Mouse (Mus musculus) E14TG2a.4 (cell line): Measurements from ENCODE around the gene Nme6.

ENCODE experiments used
- H3K27me3 ChIP-seq: 2 replicates; pipeline ENCODE4 v1.6.1; 2014; ENCODE audit warnings: low read length, control low read depth; ENCODE audit not compliant: insufficient read depth
- H3K36me3 ChIP-seq: 2 replicates; pipeline ENCODE4 v1.6.1; 2014; ENCODE audit warnings: low read length, control low read depth; ENCODE audit not compliant: insufficient read depth
- H3K4me1 ChIP-seq: replicated peaks from 2 replicates; pipeline ENCODE4 v1.6.1; 2014; ENCODE audit warnings: low read depth, low read length, control low read depth
- H3K4me3 ChIP-seq: replicated peaks from 2 replicates; pipeline ENCODE4 v1.5.1; 2014; ENCODE audit warnings: mild to moderate bottlenecking, low read length
- H3K9me3 ChIP-seq: 2 replicates; pipeline ENCODE4 v1.6.1; 2014; ENCODE audit warnings: low read length, control low read depth
- CTCF ChIP-seq: conservative IDR thresholded peaks from 2 replicates; pipeline ENCODE4 v1.5.1; 2014; ENCODE audit warnings: low read length
- NANOG ChIP-seq: IDR thresholded peaks from 2 replicates; pipeline ENCODE4 v1.6.1; 2014; ENCODE audit warnings: borderline replicate concordance, low read length, mixed read lengths
- POU5F1 ChIP-seq: IDR thresholded peaks from 2 replicates; pipeline ENCODE4 v1.6.1; 2014; ENCODE audit warnings: low read length, borderline replicate concordance

The Nme6 gene

DNA sequence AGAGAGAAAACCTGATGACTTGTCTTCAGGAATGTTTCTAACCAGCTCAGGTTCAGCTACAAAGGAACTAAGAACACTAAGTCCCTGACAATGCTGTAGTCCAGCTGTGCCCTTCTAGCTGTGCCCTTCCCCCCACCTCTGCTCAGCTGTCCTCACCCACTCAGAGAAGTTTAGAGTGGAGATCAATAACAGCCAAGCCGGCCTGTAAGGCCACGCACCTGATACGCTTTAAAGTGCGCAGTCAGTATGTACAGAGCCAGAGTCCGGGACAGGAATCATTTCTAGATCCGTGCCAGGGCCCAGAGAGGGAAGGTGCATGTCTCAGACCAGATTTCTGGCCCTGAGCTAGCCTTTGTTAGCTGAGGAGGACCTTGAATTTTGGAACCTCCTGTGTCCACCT, 23.4 kb downstream of the Nme6 start:
- TF ChIP-seq NANOG (no peak), CTCF (no peak), POU5F1 (no peak)
- peaks cover 3% of the 10 kb centered on the region; the same call in 1 of the 2 replicates for H3K27me3 ChIP-seq

DNA sequence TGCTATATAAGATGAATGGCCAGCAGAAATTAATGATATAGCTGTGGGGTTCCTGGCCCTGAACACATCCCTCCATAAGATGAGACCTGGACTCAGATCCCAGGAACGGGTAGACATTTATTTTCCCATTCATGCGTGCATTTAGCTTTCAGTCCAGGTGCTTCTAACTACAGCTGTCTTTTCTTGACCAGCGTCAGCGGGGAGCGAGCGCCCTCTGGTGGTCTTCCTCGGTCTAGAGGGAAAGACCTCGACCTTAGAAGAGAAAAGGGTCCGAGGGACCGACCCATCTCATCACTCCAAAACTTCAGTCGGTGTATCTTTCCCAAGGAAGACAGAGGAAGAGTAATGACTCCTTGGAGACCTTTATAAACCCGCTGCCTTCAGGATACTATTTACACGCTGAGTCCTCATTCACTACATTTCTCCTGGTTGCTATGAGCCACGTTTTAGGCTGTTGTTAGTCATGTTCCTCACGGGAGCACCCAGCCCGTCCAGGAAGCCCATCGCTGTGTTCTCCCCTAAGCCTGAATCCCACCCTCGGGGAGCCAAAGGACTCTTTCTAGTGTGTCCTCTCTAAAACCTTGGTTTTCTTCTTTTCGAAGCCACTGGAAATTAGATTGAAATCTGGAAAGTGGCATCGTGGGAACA, 30.0 kb downstream of the Nme6 start:
- Histone ChIP-seq H3K9me3 (no peaks in the 10 kb centered on the region), H3K27me3 (peaks cover 28% of the 10 kb centered on the region), H3K36me3 (no peaks in the 10 kb centered on the region), H3K4me3 (no peak overlapping the region), H3K4me1 (0 out of 2 replicates have a peak, but pooled peaks cover 6% of the 10 kb centered on the region)
- TF ChIP-seq NANOG (no peak), CTCF (peak; percentile 86)

More for the DNA sequence above, 23.4 kb downstream of the Nme6 start:
- 0 out of 2 replicates have a peak, but pooled peaks cover 3% of the 10 kb centered on the region for H3K4me1 ChIP-seq
- no peaks in the 10 kb centered on the region for H3K36me3 ChIP-seq
- no peak overlapping the region for H3K4me3 ChIP-seq
- H3K9me3 ChIP-seq: no peaks in the 10 kb centered on the region

- Histone ChIP-seq H3K4me1 (0 out of 2 replicates have a peak, but pooled peaks cover 6% of the 10 kb centered on the region), H3K4me3 (no peak overlapping the region), H3K9me3 (no peaks in the 10 kb centered on the region), H3K27me3 (peaks cover 28% of the 10 kb centered on the region), H3K36me3 (no peaks in the 10 kb centered on the region)
- no peak for TF ChIP-seq CTCF
- no peak for TF ChIP-seq NANOG
- TF ChIP-seq POU5F1: no peak
Measured at GRCm38 (mm10) chr9:109863085-109863484, 30.5 kb downstream of the Nme6 start.

GRCm38 (mm10) chr9:109866218-109866617, 33.7 kb downstream of the Nme6 start:
- Histone ChIP-seq H3K36me3 (no peaks in the 10 kb centered on the region), H3K9me3 (no peaks in the 10 kb centered on the region), H3K27me3 (peaks cover 24% of the 10 kb centered on the region), H3K4me3 (no peak overlapping the region), H3K4me1 (peaks cover 15% of the 10 kb centered on the region)
- TF ChIP-seq POU5F1 (no peak), NANOG (no peak), CTCF (no peak)

DNA sequence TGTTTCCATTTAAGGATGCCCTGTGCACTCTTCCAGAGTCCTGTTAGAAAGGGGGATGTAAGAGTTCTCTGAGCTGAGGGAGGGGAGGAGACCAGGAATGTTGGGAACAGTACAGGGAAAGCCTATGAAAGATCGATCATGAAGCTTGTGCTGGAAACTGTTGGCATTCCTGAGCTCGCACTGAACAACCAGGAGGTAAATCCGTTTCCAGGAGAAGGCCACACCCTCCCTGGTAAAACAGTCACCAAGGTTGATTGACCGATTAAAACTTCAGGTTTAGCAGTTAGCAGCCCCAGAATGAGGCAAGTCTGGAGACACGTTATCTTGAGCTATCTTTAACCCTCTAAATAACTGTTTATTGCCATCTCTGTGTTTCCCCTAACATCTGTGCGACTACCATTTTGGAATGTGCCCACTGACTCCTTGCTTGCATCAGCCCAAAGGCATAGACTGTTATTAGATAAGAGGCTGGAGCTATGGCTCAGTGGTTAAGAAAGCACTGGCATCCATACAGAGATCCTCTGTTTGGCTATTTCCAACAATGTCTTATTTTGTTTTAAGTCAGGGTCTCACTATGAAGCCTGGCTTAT, 38.5 kb downstream of the Nme6 start:
- Histone ChIP-seq H3K9me3 (no peaks in the 10 kb centered on the region), H3K4me1 (peaks cover 42% of the 10 kb centered on the region), H3K36me3 (no peaks in the 10 kb centered on the region), H3K4me3 (no peak overlapping the region), H3K27me3 (peaks cover 3% of the 10 kb centered on the region; the same call in 1 of the 2 replicates)
- no peak for TF ChIP-seq POU5F1
- no peak for TF ChIP-seq CTCF
- no peak for TF ChIP-seq NANOG

DNA sequence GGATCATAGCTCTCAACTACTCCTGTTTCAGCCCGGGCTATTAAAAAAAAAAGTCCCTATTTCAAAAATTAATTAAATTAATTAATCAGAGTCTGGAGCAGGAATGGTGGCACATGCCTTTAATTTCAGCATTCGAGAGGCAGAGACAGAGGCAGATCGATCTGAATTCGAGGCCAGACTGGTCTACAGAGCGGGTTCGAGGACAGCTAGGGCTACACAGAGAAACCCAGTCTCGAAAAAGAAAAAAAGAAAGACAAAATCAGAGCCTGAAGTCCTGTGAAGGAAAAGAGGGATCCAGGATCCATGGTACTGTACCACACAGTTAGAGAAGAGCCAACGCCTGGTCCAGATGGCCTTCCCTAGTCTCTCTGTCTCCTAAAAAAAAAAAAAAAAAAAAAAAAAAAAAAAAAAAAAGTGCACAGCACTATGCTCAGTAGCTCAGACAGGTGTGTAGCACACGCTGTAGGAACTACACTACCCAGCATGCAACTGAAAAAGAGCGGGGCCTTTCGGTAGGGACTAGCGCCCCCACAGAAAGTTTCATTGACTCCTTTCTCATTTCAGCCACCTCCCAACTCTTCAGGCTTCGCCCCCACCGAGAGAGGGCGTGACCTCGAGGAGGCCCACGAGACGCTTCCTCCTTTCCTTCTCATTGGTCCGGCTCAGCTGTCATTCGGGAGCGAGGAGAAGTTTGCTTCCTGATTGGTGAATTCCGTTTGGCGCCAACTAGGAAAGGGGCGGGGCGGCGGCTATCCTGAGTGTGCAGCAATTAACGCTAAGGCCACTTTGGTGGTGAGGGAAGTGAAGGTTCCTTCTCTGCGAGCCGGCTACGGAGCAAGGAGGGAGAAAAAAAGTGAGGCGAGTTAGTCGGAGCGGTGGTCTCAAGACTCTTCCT, 42.5 kb downstream of the Nme6 start, which contains the start of gene Cdc25a:
TSS of gene Cdc25a (plus strand) at position 783 of the 895 bp plus-strand sequence.
- Histone ChIP-seq H3K9me3 (no peaks in the 10 kb centered on the region), H3K27me3 (no peaks in the 10 kb centered on the region), H3K4me3 (peak within 1 kb of the TSS; percentile 98), H3K36me3 (peaks cover 35% of the 10 kb centered on the region), H3K4me1 (peaks cover 78% of the 10 kb centered on the region)
- TF ChIP-seq NANOG (no peak), CTCF (0 out of 2 replicates have a peak, but pooled peaks have one; percentile 25)

DNA sequence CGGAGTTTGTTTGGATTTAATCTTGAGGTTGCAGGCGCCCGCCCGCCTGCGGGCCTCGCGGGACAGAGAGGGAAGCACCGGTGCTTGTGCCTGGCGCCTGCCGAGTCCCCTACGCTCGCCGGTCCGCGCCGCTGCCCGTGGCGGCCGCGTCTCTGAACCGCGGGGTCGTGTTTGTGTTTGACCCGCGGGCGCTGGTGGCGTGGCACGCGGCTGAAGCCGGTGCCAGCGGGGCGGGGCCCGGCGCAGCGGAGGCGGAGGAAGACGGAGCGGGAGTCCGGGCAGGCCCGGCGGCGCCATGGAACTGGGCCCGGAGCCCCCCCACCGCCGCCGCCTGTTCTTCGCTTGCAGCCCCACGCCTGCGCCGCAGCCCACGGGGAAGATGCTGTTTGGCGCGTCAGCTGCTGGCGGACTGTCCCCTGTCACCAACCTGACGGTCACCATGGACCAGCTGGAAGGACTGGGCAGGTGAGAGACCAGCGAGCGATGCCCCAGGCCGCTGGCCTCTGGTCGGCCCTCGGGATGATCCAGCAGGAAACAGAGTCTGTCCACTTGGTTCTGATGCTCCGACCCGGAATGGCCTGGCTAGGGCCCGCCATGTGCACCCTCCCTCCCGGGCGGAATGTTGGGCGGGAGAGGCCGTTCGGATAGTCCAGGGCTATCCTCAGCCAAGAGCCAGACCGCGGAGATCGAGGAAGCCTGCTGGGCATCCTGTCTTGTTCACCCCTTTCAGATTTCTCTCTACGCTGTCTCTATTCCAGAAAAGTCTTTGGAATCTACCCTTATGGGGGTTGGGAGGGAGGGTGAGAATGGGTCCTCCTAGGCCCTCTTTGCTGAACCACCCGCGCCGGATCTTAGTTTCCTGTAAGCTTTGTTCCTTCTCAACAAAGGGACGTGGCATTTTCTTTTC, 43.4 kb downstream of the Nme6 start:
- H3K36me3 ChIP-seq: peaks cover 44% of the 10 kb centered on the region
- H3K27me3 ChIP-seq: no peaks in the 10 kb centered on the region
- H3K4me1 ChIP-seq: peaks cover 75% of the 10 kb centered on the region
- H3K4me3 ChIP-seq: peak overlapping the region; percentile 98
- H3K9me3 ChIP-seq: no peaks in the 10 kb centered on the region
- no peak for TF ChIP-seq POU5F1
- no peak for TF ChIP-seq CTCF
- TF ChIP-seq NANOG: no peak
